Mouse (Mus musculus) olfactory bulb, adult 2 months (tissue): ENCODE measurements around the gene B830017H08Rik. TPM values are rescaled to one million over a fixed set of nuclear protein-coding genes. Genes with fewer than 3 reads are reported as not detected.

Experiments used
- H3K27ac ChIP-seq: fragments of 200-500 bp; 2 replicates; pipeline ENCODE4 v1.5.1; 2012; ENCODE audit warnings: low read depth, low read length; ENCODE audit not compliant: insufficient read depth
- H3K4me1 ChIP-seq: fragments of 200-500 bp; 2 replicates; pipeline ENCODE4 v1.6.1; 2012; ENCODE audit warnings: low read length; ENCODE audit not compliant: control insufficient read depth, insufficient read depth
- H3K4me3 ChIP-seq: fragments of 200-500 bp; 2 replicates; pipeline ENCODE4 v1.5.1; 2012; ENCODE audit warnings: mild to moderate bottlenecking, low read depth, low read length, moderate library complexity; ENCODE audit not compliant: insufficient read depth
- CTCF ChIP-seq: fragments of 200-500 bp; IDR thresholded peaks from 2 replicates; pipeline ENCODE4 v1.5.1; 2012; ENCODE audit warnings: low read depth, mild to moderate bottlenecking, low read length, moderate library complexity; ENCODE audit not compliant: insufficient read depth
- POLR2A ChIP-seq: fragments of 200-500 bp; IDR thresholded peaks from 2 replicates; pipeline ENCODE4 v1.6.1; 2012; ENCODE audit warnings: mild to moderate bottlenecking, low read depth, low read length, moderate library complexity; ENCODE audit not compliant: insufficient read depth
- WGBS: fragments of 180-500 bp; shearing (Covaris S2); methylation state at CpG from one replicate; pipeline ENCODE4 v1.1.7; 2018; 5-methylcytosine and 5-hydroxymethylcytosine counted together
- polyA plus RNA-seq: library from polyadenylated mRNA; stranded (reverse); fragments of >200 nt; gene quantifications from 2 replicates; pipeline ENCODE4 v1.2.4, GENCODE M21; 2012; ENCODE audit warnings: low replicate concordance; ENCODE audit not compliant: missing spikeins, insufficient read depth, insufficient read length

Gene B830017H08Rik
- polyA plus RNA-seq, 1 experiment = not detected

- TF ChIP-seq CTCF (no peak), POLR2A (no peak)
- Histone ChIP-seq H3K27ac (no peak overlapping the region), H3K4me3 (no peak overlapping the region), H3K4me1 (peaks cover 25% of the 10 kb centered on the region)
- 20% methylated on average over 45 of the region's 45 CpGs for WGBS
Observed at GRCm38 (mm10) chr16:17798321-17799180, 34.4 kb upstream of the B830017H08Rik start.

GRCm38 (mm10) chr16:17799584-17799983 lies 33.3 kb upstream of the B830017H08Rik start:
- no peak for TF ChIP-seq CTCF
- no peak for TF ChIP-seq POLR2A
- no peak overlapping the region for H3K4me3 ChIP-seq
- peaks cover 32% of the 10 kb centered on the region for H3K4me1 ChIP-seq
- H3K27ac ChIP-seq = no peak overlapping the region

GRCm38 (mm10) chr16:17801777-17802455 lies 31.0 kb upstream of the B830017H08Rik start:
- Histone ChIP-seq H3K27ac (no peak overlapping the region), H3K4me3 (no peak overlapping the region), H3K4me1 (peaks cover 40% of the 10 kb centered on the region)
- TF ChIP-seq POLR2A = no peak
- TF ChIP-seq CTCF = no peak
- 19% methylated on average over 7 of the region's 7 CpGs for WGBS

GRCm38 (mm10) chr16:17802456-17802838 lies 30.5 kb upstream of the B830017H08Rik start:
- Histone ChIP-seq H3K4me3 (peak overlapping the region; percentile 32), H3K27ac (no peak overlapping the region), H3K4me1 (peaks cover 35% of the 10 kb centered on the region)
- 12% methylated on average over 18 of the region's 18 CpGs for WGBS
- TF ChIP-seq CTCF (no peak), POLR2A (no peak)

GRCm38 (mm10) chr16:17802839-17803674 lies 29.9 kb upstream of the B830017H08Rik start:
- Histone ChIP-seq H3K4me1 (peaks cover 38% of the 10 kb centered on the region), H3K4me3 (peak overlapping the region; percentile 32), H3K27ac (no peak overlapping the region)
- TF ChIP-seq CTCF (0 out of 2 replicates have a peak, but pooled peaks have one; percentile 6), POLR2A (no peak)
- 7% methylated on average over 83 of the region's 83 CpGs for WGBS

- TF ChIP-seq POLR2A (no peak), CTCF (no peak)
- H3K4me1 ChIP-seq = peaks cover 38% of the 10 kb centered on the region
- H3K4me3 ChIP-seq = peak overlapping the region; percentile 31
- H3K27ac ChIP-seq = no peak overlapping the region
- 31% methylated on average over 33 of the region's 33 CpGs for WGBS
Observed at GRCm38 (mm10) chr16:17803675-17804448, 29.1 kb upstream of the B830017H08Rik start.

GRCm38 (mm10) chr16:17804449-17804912 lies 28.4 kb upstream of the B830017H08Rik start:
- no peak overlapping the region for H3K27ac ChIP-seq
- H3K4me1 ChIP-seq = peaks cover 43% of the 10 kb centered on the region
- H3K4me3 ChIP-seq = peak overlapping the region; percentile 31
- TF ChIP-seq POLR2A (no peak), CTCF (no peak)
- WGBS = 6% methylated on average over 33 of the region's 33 CpGs

GRCm38 (mm10) chr16:17804982-17805381 lies 27.9 kb upstream of the B830017H08Rik start:
- H3K27ac ChIP-seq = no peak overlapping the region
- WGBS = 27% methylated on average over 7 of the region's 7 CpGs
- H3K4me1 ChIP-seq = peaks cover 48% of the 10 kb centered on the region
- TF ChIP-seq POLR2A (no peak), CTCF (no peak)
- H3K4me3 ChIP-seq = no peak overlapping the region
